Mouse (Mus musculus) cerebellum, postnatal 10 days (tissue): Measurements from ENCODE around the gene Cpn1.
"Not testable (repeated sequence)": the region's sequence is repeated elsewhere in the genome, so short reads cannot be mapped to it uniquely, and the experiment has no call there.

Experiments used
- DNase-seq, 2 experiments: peaks; one replicate each; pipeline ENCODE4 v3.0.0; 2021; ENCODE audit warnings: mixed read lengths in 2 of 2

The Cpn1 gene

DNA sequence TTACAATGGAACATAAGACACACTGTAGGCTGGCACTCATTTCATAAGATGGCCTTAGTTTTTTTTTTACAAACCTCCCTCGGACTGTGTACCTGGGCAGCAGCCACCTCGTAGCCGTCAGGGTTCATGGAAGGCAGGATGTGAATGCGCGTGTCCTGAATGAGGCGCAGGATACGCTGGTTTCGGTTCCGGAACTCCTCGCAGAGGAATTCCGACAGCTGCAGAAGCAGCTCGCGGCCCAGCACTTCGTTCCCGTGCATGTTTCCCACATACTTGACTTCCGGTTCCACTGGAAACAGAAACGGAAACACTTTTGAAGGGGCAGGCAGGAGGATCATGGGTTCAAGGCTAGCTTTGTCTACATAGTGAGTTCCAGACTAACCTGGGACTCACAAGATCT is 5.6 kb downstream of the Cpn1 start:
- no peak for DNase-seq

DNA sequence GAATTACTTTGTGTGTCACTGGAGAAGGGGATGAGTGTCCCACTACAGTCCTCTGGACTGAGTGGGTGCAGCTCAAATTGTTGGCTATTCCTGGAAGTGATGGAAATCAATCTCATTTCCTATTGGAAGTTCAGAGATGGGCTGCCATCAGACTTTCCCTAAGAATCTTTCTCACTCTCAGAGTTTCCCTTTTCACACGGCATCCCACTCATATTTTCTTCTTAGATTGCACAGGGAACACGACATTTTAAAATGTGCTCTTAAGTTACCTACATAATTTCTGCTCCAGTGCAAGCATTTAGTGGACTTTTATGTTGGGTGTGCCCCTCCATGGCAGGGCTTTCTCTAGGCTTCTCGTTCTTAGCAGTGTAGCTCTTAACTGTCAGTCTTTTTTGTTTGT is 8.6 kb downstream of the Cpn1 start:
- DNase-seq, result no peak

DNA sequence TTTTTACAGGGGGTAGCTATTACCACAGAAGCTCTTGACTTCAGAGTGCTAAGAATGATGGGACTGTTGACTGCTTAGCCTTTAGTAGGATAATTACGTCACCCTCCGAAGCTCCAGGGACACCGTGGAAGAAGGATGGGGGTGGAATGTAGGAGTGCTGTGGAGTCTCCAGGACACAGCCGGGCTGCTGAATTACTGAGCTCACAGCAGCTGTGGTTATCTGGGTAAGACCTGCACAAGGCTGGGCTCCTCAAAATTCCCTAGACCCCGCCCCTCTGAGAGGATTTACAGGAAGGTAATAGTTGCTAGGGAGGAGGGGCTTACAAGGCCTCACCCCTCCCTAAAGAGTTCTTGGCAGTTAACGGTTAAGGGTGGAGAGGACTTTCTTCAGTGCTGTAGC is 9.7 kb downstream of the Cpn1 start:
- no peak for DNase-seq

DNA sequence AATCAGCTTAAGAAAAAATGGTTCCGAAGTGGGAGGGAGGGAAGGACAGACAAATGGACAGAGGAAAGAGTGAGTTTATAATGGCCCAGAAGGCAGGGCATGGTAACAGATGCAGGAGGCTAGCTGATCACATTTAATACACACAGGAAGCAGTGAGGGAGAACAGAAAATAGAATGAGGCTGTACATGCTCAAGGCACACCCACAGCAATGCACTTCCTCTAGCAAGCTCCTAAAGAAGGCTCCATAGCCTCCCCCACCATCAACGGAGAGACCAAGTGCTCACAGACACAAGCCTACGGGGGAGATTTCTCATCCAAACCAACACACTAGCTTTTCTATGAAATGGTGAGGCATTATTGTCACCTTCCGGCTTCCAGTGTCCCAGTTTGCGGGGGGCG is 12.1 kb downstream of the Cpn1 start:
- DNase-seq, result no peak

DNA sequence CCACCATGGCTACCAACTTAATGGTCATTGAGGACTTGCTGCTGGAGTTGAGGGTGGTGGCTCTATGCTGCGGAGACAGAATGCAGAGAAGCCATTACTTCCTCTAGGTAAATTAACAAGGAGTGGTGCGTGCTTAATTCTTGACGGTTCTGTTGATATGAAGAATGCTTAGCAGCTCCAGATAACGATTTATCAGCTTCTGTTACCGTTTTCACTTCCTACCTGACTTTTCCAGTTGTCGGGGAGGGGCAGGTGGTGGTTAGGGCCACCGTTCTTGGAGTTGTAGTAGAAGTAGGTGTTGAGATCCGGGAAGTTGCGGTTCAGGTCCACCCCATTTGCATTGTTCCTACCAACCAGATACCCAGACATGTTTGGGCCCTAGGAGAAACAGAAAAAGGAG is 12.6 kb downstream of the Cpn1 start:
- DNase-seq, result no peak

DNA sequence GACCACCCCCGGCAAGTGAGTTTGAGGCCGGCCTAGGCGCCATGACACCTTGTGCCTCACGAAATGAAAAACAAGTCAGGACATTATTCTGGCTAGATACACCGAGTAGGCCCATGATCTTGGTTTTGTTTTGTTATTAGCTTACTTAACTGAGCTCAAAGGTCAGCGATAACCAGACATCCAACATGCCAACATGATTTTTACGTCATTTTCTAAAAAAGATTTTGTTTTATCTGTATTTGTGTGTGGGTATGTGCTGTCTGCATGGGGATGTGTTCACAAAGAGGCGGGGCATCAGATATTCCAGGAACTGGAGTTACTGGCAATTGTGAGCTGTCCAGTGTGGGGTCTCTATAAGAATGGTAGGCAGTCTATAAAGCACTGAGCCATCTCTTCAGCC is 14.2 kb downstream of the Cpn1 start:
- no peak for DNase-seq

DNA sequence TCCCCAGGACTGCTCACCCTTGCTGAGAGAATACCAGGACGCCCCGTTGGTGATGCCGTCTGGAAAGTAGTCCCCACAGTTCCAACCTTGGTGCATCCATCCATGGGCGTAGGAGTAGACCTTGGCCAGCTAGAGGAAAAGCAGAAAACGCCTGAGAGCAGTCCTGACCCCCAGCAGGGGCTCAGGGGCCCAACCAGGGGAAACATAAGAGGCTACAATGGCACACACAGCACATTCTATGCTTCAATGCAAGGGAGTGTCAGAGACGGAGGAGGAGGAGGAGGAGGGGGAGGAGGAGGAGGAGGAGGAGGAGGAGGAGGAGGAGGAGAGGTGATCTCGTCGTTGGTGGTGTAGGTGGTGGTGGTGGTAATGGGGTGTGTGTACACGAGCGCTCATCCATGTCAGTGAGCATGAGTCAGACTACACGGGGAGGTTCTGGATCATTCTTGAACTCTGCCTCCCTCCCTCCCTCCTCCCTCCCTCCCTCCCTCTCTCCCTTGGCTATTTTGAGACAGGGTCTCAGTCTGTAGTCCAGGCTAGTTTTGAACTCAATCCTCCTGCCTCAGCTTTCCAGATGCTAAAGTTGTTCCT is 17.8 kb downstream of the Cpn1 start:
- DNase-seq, result no peak

DNA sequence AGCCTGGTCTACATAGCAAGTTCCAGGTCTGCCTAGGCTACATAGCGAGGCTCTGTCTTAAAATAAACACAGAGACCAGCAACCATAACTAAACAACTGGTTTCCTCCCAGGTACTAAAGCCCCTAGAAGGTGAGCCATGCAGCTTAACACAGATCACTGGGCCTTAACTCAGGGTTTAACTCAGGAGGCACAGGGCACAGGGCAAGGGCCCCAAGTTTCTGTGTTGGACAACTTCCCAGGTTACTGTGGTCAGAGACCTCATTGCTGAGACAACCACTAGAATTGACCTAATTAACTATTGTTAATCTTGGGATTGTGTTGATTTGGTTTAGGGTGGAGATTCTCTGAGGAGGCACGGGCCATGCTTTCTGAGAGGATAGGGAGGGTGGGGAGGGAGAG is 19.9 kb downstream of the Cpn1 start:
- DNase-seq, result no peak

DNA sequence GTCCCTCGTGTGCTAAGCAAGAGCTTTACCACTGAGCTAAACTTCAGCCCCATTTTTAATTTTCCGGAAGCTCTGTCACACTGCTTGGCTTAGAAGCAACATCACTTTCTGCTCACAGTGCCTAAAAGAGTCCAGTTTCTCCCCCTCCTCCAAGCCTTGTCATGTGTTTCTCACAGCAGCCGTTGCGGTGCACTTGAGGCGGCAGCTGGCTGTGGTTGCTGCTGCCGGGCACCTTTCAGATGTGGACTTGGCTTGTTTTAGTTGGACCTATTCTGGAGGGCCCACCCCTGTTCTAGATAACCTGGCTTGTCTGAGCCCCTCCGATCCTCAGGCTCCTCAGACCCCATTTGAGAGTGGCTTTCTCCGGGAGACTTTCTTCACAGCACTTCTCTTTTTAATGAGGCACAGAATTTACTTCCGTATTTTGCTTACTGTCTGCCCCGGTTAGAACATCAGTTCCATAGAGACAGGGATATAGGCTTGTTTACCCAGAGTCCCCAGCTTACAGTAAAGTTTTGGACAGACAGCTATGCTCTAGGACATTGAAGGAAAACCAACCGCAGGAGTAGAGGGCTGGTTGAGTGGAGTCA is 20.8 kb downstream of the Cpn1 start:
- DNase-seq, result no peak

DNA sequence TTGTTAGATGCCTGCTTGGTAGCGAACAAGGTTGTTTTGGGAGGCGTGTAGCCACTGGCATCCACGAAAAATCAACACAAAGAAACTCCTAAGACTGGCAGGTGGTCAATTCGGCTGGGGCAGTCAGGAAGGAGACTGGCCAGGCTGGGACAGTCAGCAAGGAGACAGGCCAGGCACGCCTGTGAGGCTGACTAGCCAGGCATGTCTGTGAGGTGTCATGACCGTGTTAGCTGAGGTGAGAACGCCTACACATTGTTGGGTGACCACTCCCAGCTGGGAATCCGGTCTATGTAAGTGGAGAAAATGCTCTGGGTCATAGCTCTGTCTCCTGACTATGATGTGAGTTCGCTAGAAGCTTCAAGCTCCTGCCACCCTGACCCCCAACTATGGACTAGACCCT is 23.6 kb downstream of the Cpn1 start:
- no peak for DNase-seq

DNA sequence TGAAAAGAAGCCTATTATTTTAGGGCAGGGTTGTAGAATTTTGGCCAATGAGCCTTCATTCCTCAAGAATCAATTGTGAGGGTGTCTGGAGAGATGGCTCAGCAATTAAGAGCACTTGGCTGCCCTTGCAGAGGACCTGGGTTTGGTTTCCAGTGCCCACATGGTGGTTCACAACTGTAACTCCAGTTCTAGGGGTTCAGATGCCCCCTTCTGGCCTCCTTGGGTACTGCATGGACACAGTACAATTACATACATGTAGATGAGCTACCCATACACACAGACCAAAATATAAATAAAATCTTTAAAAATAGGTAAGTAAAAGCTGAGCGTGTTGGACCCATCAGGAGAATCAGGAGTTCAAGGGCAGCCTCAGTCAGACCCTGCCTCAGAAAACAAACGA is 25.2 kb downstream of the Cpn1 start:
- DNase-seq, result no peak

DNA sequence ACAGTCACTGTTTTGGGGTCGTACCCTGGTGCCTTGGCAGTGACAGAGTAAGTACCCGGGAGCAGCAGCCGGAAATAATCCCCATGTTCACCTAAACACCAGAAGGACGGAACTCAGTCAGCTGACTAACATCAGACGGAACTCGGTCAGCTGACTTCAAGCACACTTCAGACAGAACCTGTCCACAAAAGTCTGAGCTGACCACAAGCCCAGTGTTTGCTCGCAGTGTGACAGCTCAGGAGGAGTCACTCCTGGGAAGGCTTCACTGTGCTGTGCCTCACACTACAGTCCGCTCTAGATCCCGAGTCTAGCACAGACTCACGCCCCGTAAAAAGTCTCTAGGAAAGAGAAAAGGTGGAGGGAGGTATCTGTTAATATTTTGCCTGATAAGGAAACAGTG is 26.3 kb downstream of the Cpn1 start:
- DNase-seq, result no peak

DNA sequence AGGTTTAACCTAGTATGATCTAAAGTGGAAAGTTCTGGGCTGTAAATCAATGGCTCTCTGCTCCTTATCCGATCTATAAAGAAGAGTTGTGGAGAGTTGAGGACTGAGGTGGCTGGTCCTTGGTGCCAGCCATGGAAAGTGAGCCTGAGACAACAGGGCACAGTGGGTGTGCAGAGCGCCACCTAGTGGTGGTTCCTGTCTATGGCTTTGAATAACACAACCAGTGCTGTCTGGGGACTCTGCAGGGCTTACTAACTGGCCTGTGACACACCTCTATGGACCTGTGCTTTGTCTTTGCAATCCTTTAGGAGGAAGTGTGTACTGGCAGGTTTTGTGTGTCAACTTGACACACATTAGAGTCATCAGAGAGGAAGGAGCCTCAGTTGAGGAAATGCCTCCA is 27.2 kb downstream of the Cpn1 start:
- peak; percentile 76 to 78 for DNase-seq

DNA sequence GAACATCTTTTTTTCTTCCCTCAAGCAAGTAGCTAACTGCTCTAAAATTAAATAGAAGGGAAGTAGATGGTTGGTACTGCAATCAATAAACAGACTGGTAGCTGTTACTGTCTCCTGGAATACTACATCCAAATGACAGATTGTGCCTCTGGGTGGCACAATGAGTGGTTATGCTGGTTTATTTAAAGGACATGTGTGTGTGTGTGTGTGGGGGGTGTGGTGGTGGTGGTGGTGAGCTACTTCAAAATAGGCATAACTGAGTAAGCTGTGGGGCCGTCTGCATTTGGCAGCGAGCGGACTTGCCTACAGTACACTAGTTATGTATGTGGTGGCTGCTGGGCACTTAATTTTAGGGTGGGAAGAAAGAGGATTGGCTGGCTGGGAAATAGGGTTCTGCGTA is 28.5 kb downstream of the Cpn1 start:
- DNase-seq, result peak in 1 of 2 experiments; percentile 17

DNA sequence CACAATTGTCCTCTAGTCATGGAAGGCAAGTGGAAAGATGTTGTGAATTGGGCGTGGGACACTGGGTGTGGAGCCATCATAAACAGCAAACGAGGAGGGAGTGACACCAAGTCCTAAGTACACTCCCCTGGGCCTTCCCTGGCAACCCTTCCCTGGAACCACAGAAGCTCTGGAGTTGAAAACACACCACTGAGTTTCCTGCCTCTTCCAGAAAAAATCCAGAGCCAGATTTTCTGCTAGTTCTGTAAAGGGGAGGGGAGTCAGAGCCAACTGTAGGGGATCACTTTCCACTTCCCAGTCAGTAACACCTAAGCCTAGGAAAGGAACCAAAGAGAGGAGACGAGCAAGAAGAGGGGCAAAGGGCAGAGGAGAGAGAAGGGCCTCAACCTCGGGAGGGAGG is 29.0 kb downstream of the Cpn1 start:
- peak; percentile 19 to 27 for DNase-seq

DNA sequence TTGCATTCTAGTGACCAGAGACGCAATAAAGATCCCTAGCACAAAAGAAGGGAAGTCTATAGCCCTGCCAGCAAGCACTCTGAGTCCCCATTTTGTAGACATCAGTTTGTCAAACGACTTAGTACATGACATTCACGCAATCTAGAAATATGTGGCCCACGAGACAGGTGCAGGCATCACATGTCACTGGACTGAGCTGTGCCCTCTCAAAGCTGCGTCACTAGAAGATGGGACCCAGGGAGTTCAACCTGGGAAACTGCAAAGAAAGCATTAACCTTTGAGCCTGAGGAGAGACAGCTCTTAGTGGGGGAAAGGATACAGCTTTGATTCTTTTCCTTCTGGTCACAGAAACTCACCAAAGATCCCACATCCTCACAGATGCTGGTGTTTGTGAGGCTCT is 31.1 kb downstream of the Cpn1 start:
- DNase-seq, result no peak

DNA sequence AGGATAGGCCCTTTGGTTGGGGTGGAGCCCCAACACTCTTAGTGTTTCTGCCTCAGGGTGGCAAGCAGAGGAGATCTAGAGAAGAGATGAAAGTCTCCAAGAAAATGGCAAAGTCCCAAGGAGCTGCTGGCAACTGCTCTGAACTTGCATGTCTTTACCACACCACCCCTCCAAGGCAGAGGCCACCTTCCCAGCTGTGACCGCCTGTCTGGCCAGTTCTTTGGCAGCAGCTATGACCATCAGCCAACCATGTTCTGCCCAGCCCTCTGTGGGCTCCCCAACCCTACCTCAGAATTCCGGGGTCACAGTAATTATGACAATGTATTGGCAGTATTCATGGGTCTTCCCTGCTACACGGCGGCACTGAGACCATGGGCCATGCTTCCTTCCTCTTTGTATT is 31.5 kb downstream of the Cpn1 start:
- DNase-seq, result no peak

DNA sequence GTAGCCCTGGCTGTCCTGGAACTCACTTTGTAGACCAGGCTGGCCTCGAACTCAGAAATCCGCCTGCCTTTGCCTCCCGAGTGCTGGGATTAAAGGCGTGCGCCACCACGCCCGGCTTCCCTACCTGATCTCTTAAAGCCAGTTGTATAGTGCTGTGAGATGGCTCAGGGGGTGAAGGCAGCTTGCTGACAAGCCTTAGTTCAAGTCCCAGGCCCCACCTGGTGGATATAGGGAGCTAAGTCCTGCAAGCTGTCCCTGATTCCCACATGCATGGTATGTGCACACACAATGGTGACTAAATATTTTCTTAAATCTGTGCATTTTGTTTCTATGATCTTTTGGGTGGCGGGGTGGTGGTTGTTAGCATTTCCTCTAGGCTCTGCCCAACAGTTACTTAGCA is 33.4 kb downstream of the Cpn1 start:
- not testable (repeated sequence) for DNase-seq

DNA sequence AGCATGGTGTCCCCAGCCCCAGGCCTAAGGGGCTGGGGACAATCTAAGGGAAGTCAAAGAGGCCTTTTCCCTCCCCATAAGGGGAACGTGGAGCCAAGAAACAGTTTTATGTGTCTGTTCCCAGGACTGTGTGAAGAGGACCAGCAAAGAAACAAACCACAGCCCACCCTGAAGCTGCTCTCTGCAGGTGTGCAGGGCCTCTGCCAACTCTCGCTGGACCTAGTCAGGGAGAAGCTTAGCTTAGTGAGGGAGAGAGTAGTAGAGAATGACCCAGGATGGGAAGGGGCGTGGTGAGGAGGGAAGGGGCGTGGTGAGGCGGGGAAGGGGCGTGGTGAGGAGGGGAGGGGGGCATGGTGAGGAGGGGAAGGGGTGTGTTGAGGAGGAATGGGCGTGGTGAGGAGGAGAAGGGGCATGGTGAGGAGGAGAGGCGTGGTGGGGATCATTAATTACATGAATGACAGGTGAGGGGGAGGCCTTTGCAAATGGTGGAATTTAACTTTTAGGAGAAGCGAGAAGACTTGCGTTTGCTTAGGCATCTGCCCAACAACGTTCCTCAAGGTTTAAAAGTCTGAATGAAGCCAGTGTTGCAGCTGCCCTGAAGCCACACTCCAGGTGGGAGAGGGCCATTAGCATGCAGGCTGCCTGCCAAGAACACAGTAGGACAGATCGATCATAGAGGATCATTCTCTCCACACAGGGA is 37.1 kb downstream of the Cpn1 start:
- DNase-seq, result peak; percentile 28 to 42

DNA sequence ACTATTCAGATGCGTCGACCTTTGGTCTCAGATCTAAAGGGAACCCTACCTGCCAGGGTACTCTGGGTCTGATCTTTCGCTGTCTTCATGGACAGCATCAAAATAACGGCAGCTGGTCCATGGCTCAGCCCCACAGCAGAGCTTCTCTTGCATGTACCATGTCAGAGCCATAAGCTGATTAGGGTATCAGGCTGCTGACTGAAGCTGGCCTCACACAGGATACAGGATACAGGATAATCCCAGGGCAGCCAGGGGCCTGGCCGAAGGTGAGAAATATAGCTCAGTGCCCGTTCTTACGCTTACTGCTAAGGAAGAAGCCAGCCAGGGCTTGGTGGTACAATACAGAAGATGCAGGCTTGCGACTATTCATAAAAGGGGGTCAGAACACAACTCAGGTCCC is 41.8 kb downstream of the Cpn1 start:
- no peak for DNase-seq

DNA sequence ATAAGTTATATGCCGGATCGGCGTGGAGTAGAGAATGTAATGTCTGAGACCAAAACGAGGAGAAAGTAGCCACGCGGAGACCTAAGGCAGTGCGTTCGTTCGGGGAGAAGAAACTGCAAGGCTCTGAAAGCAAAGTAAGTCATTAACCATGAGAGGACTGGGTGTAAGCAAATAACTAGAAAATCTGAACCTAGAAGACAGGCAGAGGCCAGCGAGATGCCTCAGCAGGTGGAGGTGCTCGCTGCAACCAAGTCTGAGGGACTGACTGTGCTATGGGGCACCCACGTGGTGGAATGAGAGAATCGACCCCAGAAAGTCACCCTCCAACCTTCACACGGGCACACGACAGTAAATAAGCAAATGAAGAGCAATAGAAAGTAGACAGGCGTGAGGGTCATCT is 43.3 kb downstream of the Cpn1 start:
- DNase-seq, result no peak

DNA sequence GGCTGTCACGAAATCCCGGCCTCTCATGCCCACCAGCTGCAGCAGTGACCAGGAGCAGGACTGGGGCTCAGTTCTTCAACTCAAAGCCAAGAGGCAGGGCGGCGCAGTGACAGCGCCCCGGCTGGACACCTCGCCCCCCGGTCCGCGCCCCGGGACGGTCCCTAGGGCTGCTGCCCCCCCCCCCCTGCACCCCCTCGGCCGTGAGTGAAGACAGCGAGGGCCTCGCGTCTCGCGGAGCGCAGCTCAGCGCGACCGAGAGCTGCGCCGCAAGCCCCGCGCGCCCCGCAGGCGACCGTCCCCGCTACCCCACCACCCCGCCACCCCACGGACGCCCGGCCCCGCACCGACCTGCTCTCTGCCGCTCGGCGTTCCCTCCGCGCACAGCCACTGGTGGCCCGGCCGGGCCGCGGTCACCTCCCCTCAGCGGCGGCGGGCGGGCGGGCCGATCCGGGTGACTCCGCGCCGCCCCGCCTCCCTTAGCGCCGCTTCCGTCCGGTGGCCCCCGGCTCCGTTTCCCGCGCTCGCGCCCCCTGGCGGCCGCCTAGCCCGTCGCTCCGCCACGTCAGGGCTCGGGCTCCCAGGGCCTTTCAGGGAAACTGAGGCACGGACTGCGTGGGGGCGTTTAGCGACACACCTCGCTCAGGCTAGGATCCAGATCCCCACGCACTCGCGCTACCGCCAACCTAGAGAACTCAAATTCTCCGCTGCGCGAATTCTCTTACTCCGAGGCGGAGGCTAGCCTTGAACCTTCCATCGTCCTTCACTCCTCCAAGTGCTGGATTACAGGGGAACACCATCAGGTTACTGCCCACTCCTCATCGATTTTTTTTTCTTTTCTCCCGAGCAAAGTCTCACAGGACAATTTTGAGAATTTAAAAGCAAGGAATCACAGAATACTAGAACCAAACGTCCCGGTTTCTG is 46.3 kb downstream of the Cpn1 start, which contains the start of gene Dnmbp:
Gene Dnmbp, minus strand, starts transcription at position 423 of the 921 bp plus-strand sequence.
- DNase-seq, result peak; percentile 95

DNA sequence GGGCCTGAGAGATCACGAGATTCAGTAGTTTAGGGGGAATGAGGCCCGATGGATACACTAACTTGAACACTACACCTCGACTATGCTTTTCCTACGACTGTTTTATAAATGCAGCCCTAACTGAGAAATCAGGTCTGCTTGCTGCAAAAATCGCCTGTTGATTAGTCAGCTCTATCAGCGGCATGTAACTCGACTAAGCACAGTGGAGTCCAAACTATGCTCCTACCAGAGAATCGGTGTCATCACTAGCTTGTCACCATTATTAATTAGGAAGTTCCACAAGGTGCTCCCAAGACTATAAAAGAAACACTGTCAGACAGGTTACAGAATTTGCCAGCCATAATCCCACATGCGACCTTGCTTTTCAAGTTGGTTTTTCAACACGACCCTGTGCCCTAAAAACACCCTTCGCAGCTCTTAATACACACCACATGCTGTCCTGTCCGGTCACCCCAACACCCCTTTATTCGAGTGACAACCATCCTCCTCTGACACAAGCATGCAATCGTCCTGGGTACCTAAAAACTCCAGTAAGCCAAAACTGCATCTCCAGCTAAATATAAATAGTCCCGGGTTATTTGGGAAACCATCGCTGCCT is 47.1 kb downstream of the Cpn1 start:
- DNase-seq, result no peak
